Mouse (Mus musculus) gastrocnemius, adult 18-20 months (tissue): Measurements from ENCODE around the gene Gm10061. TPM values are rescaled to one million over a fixed set of nuclear protein-coding genes. Genes with fewer than 3 reads are reported as not detected.
"Not testable (repeated sequence)": the region's sequence is repeated elsewhere in the genome, so short reads cannot be mapped to it uniquely, and the experiment has no call there.

Experiments used
- DNase-seq: peaks from one replicate; pipeline ENCODE4 v3.0.0; 2021; ENCODE audit warnings: low spot score
- long read RNA-seq, 2 experiments: library from polyadenylated mRNA; stranded (forward); transcript quantifications; one replicate each; pipeline ENCODE4 v2.0.0; 2021
- total RNA-seq, 2 experiments: library from RNA; stranded (reverse); gene quantifications; 2 replicates each; pipeline ENCODE4 v1.2.3; 2021

Gm10061 gene
- not detected for total RNA-seq
- long read RNA-seq, experiment 1: 0 reads
- long read RNA-seq, experiment 2: 0 reads

GRCm38 (mm10) chr16:89150786-89151185 lies at the start of gene Gm10061:
Gene Gm10061 (plus strand): TSS chr16:89151086.
- DNase-seq: no peak

- DNase-seq: no peak
Measured at GRCm38 (mm10) chr16:89140551-89140950, 10.3 kb upstream of the Gm10061 start, which contains the start of gene Gm6358. Gene Gm6358 (plus strand): TSS chr16:89140851.

- no peak for DNase-seq
Measured at GRCm38 (mm10) chr16:89157652-89158051, 6.8 kb downstream of the Gm10061 start, which contains the start of gene Gm9789. Gene Gm9789 (plus strand): TSS chr16:89157952.

- DNase-seq: not testable (repeated sequence)
Measured at GRCm38 (mm10) chr16:89169190-89169589, 18.3 kb downstream of the Gm10061 start, which contains the start of gene Gm7735. Gene Gm7735 (plus strand): TSS chr16:89169490.

GRCm38 (mm10) chr16:89174435-89174834 lies 23.5 kb downstream of the Gm10061 start, which contains the start of gene 1110057P08Rik:
Gene 1110057P08Rik (plus strand): TSS chr16:89174735.
- no peak for DNase-seq

- no peak for DNase-seq
Measured at GRCm38 (mm10) chr16:89188621-89189020, 37.7 kb downstream of the Gm10061 start.

Other genes with a start within 250 kb of the Gm10061 start
- gene Krtap19-9b, start 218.8 kb upstream of the Gm10061 start, total RNA-seq: not detected
- gene Krtap16-3, start 188.2 kb upstream of the Gm10061 start, total RNA-seq: not detected
- not detected for gene Krtap22-2, start 140.3 kb upstream of the Gm10061 start, total RNA-seq
- not detected for gene Gm10229, start 135.8 kb upstream of the Gm10061 start, total RNA-seq
- gene Krtap6-1, start 119.4 kb upstream of the Gm10061 start, total RNA-seq: not detected
- not detected for gene Gm10228, start 109.6 kb upstream of the Gm10061 start, total RNA-seq
- gene Krtap6-5, start 103.2 kb upstream of the Gm10061 start, total RNA-seq: not detected
- not detected for gene 1110025L11Rik, start 87.1 kb upstream of the Gm10061 start, total RNA-seq
- not detected for gene Krtap6-3, start 67.1 kb upstream of the Gm10061 start, total RNA-seq
- gene Gm6358, start 10.2 kb upstream of the Gm10061 start, total RNA-seq: not detected
- not detected for gene Gm9789, start 6.9 kb downstream of the Gm10061 start, total RNA-seq
- not detected for gene Gm7735, start 18.4 kb downstream of the Gm10061 start, total RNA-seq
- not detected for gene 1110057P08Rik, start 23.6 kb downstream of the Gm10061 start, total RNA-seq
- gene Krtap20-2, start 54.8 kb downstream of the Gm10061 start, total RNA-seq: not detected